Mouse (Mus musculus) neural tube, embryonic 15.5 days (tissue): ENCODE data around the gene Foxp1. TPM values are rescaled to one million over a fixed set of nuclear protein-coding genes. Genes with fewer than 3 reads are reported as not detected.

ENCODE experiments used
- ATAC-seq: fragments of 200-750 bp; cut with Nextera tagmentation; 2 replicates; pipeline ENCODE4 v1.8.0; 2017; ENCODE audit warnings: mild to moderate bottlenecking, moderate TSS enrichment, moderate library complexity; ENCODE audit not compliant: low FRiP score
- H3K27ac ChIP-seq: fragments of 300-500 bp; sonication (generic); replicated peaks from 2 replicates; pipeline ENCODE4 v1.5.1; 2015; ENCODE audit warnings: mild to moderate bottlenecking, inconsistent platforms
- H3K27me3 ChIP-seq: fragments of 300-500 bp; sonication (generic); replicated peaks from 2 replicates; pipeline ENCODE4 v1.6.1; 2015; ENCODE audit warnings: inconsistent platforms
- H3K36me3 ChIP-seq: fragments of 300-500 bp; sonication (generic); 2 replicates; pipeline ENCODE4 v1.6.1; 2015; ENCODE audit warnings: inconsistent platforms
- H3K4me1 ChIP-seq: fragments of 300-500 bp; sonication (generic); 2 replicates; pipeline ENCODE4 v1.6.1; 2015; ENCODE audit warnings: inconsistent platforms
- H3K4me2 ChIP-seq: fragments of 300-500 bp; sonication (generic); 2 replicates; pipeline ENCODE4 v1.6.1; 2015; ENCODE audit warnings: inconsistent platforms, mild to moderate bottlenecking, moderate library complexity
- H3K4me3 ChIP-seq: fragments of 300-500 bp; sonication (generic); replicated peaks from 2 replicates; pipeline ENCODE4 v1.5.1; 2015; ENCODE audit warnings: mild to moderate bottlenecking, inconsistent platforms
- H3K9ac ChIP-seq: fragments of 300-500 bp; sonication (generic); replicated peaks from 2 replicates; pipeline ENCODE4 v1.6.1; 2015; ENCODE audit warnings: mild to moderate bottlenecking, inconsistent platforms
- H3K9me3 ChIP-seq: fragments of 300-500 bp; sonication (generic); replicated peaks from 2 replicates; pipeline ENCODE4 v1.6.1; 2016; ENCODE audit warnings: inconsistent platforms
- WGBS: fragments of 180-500 bp; shearing (Covaris S2); methylation state at CpG from one replicate; pipeline ENCODE4 v1.1.7; 2015; ENCODE audit warnings: mixed read lengths; 5-methylcytosine and 5-hydroxymethylcytosine counted together
- polyA plus RNA-seq: library from polyadenylated mRNA; unstranded; fragments of >200 nt; fragmentation: Nextera tagmentation; extraction: Ambion mirVana; gene quantifications from 2 replicates; pipeline ENCODE4 v1.2.1, GENCODE M21; 2015

Foxp1 gene
- polyA plus RNA-seq, 1 experiment from 2014 or later = 51.0 TPM

- H3K4me3 ChIP-seq = no peak overlapping the region
- H3K4me1 ChIP-seq = peaks cover 25% of the 10 kb centered on the region
- no peak overlapping the region for H3K4me2 ChIP-seq
- H3K27ac ChIP-seq = no peak overlapping the region
- H3K27me3 ChIP-seq = peaks cover 4% of the 10 kb centered on the region; the same call in 1 of the 2 replicates
- no peak overlapping the region for H3K9ac ChIP-seq
- no peak for ATAC-seq
- no peaks in the 10 kb centered on the region for H3K36me3 ChIP-seq
- H3K9me3 ChIP-seq = no peaks in the 10 kb centered on the region
- 67% methylated on average over 5 of the region's 5 CpGs for WGBS
Measured at GRCm38 (mm10) chr6:99093208-99093607, 429.3 kb downstream of the Foxp1 start.

GRCm38 (mm10) chr6:99091799-99092198 is 430.7 kb downstream of the Foxp1 start:
- H3K4me3 ChIP-seq = no peak overlapping the region
- no peaks in the 10 kb centered on the region for H3K36me3 ChIP-seq
- no peaks in the 10 kb centered on the region for H3K27me3 ChIP-seq
- H3K9me3 ChIP-seq = no peaks in the 10 kb centered on the region
- no peak for ATAC-seq
- H3K4me2 ChIP-seq = no peak overlapping the region
- H3K4me1 ChIP-seq = peaks cover 23% of the 10 kb centered on the region
- no peak overlapping the region for H3K27ac ChIP-seq
- 71% methylated on average over 2 of the region's 2 CpGs for WGBS
- H3K9ac ChIP-seq = no peak overlapping the region

- Histone ChIP-seq H3K27ac (no peak overlapping the region), H3K36me3 (no peaks in the 10 kb centered on the region), H3K4me3 (no peak overlapping the region), H3K27me3 (no peaks in the 10 kb centered on the region), H3K4me2 (no peak overlapping the region), H3K9me3 (no peaks in the 10 kb centered on the region), H3K9ac (no peak overlapping the region), H3K4me1 (no peaks in the 10 kb centered on the region)
- 66% methylated on average over 7 of the region's 7 CpGs for WGBS
- ATAC-seq = no peak
Measured at GRCm38 (mm10) chr6:99087598-99087997, 434.9 kb downstream of the Foxp1 start.

DNA sequence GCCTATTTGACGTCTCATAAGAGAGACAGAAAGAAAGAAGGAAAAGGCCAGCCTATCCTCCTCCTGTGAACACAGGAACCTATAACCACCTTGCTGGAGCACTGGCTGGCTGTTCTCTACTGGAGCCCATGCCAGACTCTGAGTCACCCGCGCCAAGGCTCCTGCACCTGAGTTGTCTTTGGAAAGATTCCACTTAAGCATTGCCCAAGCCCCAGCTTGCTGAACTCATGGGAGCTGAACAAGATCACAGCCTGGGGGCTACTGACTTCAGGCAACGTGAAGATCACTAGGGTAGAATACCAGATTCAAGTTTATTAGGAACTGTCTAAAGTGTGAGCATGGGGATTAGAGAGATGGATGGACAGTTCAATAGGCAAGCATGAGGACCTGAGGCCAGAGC is 437.6 kb downstream of the Foxp1 start:
- WGBS = 85% methylated on average over 4 of the region's 4 CpGs
- no peak overlapping the region for H3K4me3 ChIP-seq
- H3K9me3 ChIP-seq = no peaks in the 10 kb centered on the region
- no peak for ATAC-seq
- H3K4me2 ChIP-seq = no peak overlapping the region
- no peak overlapping the region for H3K9ac ChIP-seq
- no peaks in the 10 kb centered on the region for H3K27me3 ChIP-seq
- H3K27ac ChIP-seq = no peak overlapping the region
- no peaks in the 10 kb centered on the region for H3K4me1 ChIP-seq
- no peaks in the 10 kb centered on the region for H3K36me3 ChIP-seq

DNA sequence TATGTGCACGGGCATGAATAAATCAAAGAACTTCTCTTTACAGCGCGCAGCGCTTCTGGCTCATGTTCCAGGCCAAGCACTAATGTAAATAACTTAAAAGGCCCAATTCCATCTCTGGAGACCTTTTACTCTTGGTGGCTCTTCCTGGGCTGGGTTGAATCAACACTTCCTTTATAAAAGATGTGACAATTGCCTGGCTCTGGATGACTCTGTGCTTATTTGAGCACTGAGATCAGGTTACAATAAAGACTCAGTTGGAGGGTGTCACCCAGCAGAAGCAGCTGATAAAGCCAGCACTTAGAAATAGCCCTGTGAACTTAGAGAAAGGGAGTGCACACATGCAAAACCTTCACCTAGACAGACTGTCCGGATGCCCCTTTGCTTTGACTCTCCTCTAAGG is 441.3 kb downstream of the Foxp1 start:
- Histone ChIP-seq H3K9me3 (no peaks in the 10 kb centered on the region), H3K27me3 (no peaks in the 10 kb centered on the region), H3K4me1 (0 out of 2 replicates have a peak, but pooled peaks cover 3% of the 10 kb centered on the region), H3K4me3 (no peak overlapping the region), H3K9ac (no peak overlapping the region), H3K27ac (no peak overlapping the region), H3K36me3 (no peaks in the 10 kb centered on the region), H3K4me2 (no peak overlapping the region)
- WGBS = 41% methylated on average over 5 of the region's 5 CpGs
- ATAC-seq = no peak

- ATAC-seq = no peak
- no peak overlapping the region for H3K9ac ChIP-seq
- 39% methylated on average over 10 of the region's 10 CpGs for WGBS
- no peaks in the 10 kb centered on the region for H3K9me3 ChIP-seq
- H3K27ac ChIP-seq = no peak overlapping the region
- no peak overlapping the region for H3K4me3 ChIP-seq
- H3K27me3 ChIP-seq = no peaks in the 10 kb centered on the region
- 0 out of 2 replicates have a peak, but pooled peaks cover 2% of the 10 kb centered on the region for H3K36me3 ChIP-seq
- 0 out of 2 replicates have a peak, but pooled peaks cover 3% of the 10 kb centered on the region for H3K4me1 ChIP-seq
- H3K4me2 ChIP-seq = no peak overlapping the region
Measured at GRCm38 (mm10) chr6:99079041-99079835, 443.3 kb downstream of the Foxp1 start.

- no peak overlapping the region for H3K27ac ChIP-seq
- 94% methylated on average over 4 of the region's 4 CpGs for WGBS
Measured at GRCm38 (mm10) chr6:99078089-99078488, 444.4 kb downstream of the Foxp1 start.

DNA sequence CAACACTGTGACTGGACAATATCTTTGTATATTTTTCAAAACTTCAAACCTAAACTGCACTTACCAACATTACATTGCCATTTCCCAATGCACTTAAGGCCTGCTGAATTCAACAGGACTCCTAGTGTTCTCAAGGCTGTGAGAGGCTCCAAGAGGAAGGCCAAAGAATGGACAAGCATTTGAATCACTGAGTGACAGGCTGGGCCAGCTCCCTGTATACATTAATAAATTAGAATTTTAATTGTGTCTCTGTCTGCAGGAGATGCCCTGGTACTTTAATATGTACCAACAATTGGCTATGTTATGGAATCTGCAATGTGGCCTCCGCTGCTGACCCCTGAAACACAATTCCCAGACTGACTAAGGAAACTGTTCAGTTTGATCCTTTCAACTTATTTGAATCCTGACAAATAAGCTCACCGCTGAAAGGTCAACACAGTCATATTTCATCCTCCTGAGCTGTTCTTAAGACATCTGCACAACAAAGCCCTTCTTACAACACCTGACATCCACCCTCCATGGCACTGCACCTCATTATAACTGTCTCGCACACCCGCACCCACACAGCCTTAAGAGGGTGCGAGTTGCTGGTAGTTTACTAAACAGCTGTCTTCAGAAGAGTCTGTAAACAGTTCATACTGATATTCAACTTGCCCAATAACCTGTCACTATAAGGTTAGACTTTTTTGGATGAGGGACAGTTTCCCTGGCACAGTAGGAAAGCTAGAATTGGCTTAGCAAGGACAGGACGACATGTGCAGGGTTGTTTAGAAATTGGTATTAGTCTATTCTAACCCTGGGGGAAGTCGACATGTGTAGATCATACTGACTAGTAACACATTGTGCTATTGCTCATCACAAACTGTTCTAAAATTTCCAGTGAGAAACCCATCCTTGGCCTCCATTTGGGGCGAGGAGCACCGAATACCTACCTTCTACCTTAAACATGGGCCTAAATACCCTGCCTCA is 448.9 kb downstream of the Foxp1 start:
- 65% methylated on average over 9 of the region's 9 CpGs for WGBS
- Histone ChIP-seq H3K27me3 (no peaks in the 10 kb centered on the region), H3K36me3 (0 out of 2 replicates have a peak, but pooled peaks cover 2% of the 10 kb centered on the region), H3K27ac (no peak overlapping the region), H3K9me3 (no peaks in the 10 kb centered on the region), H3K4me1 (no peaks in the 10 kb centered on the region), H3K4me3 (no peak overlapping the region), H3K4me2 (no peak overlapping the region), H3K9ac (no peak overlapping the region)
- ATAC-seq = no peak

More at GRCm38 (mm10) chr6:99078089-99078488, 444.4 kb downstream of the Foxp1 start:
- H3K4me1 ChIP-seq = 0 out of 2 replicates have a peak, but pooled peaks cover 3% of the 10 kb centered on the region
- no peaks in the 10 kb centered on the region for H3K9me3 ChIP-seq
- 0 out of 2 replicates have a peak, but pooled peaks cover 2% of the 10 kb centered on the region for H3K36me3 ChIP-seq
- H3K27me3 ChIP-seq = no peaks in the 10 kb centered on the region
- H3K9ac ChIP-seq = no peak overlapping the region
- no peak for ATAC-seq
- H3K4me2 ChIP-seq = no peak overlapping the region
- H3K4me3 ChIP-seq = no peak overlapping the region

- Histone ChIP-seq H3K4me3 (no peak overlapping the region), H3K9me3 (no peaks in the 10 kb centered on the region), H3K4me1 (peaks cover 8% of the 10 kb centered on the region), H3K27me3 (no peaks in the 10 kb centered on the region), H3K9ac (no peak overlapping the region), H3K27ac (no peak overlapping the region), H3K4me2 (no peak overlapping the region), H3K36me3 (0 out of 2 replicates have a peak, but pooled peaks cover 2% of the 10 kb centered on the region)
- 75% methylated on average over 5 of the region's 5 CpGs for WGBS
- no peak for ATAC-seq
Measured at GRCm38 (mm10) chr6:99070710-99071109, 451.8 kb downstream of the Foxp1 start.

DNA sequence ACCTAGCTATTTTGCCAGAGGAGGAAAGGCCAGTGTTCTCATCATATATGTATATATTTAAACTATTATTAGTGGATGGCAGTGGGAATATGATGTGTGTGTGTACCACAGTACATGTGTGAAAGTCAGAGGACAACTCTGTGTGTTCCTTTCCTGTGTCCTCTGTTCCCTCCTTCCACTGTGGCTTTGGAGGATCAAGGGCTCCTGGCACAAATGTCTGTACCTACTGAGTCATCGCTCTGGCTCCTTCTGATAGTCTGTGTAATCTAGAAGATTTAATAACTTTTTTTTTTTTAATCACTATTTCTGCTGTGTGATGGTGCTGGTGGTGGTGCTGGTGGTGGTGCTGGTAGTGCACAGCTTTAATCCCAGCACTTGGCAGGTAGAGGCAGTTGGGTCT is 452.8 kb downstream of the Foxp1 start:
- no peaks in the 10 kb centered on the region for H3K36me3 ChIP-seq
- H3K4me1 ChIP-seq = peaks cover 8% of the 10 kb centered on the region
- no peaks in the 10 kb centered on the region for H3K27me3 ChIP-seq
- H3K4me3 ChIP-seq = no peak overlapping the region
- H3K9ac ChIP-seq = no peak overlapping the region
- no peak for ATAC-seq
- no peak overlapping the region for H3K27ac ChIP-seq
- no peak overlapping the region for H3K4me2 ChIP-seq
- H3K9me3 ChIP-seq = no peaks in the 10 kb centered on the region
- 100% methylated on average over 1 of the region's 1 CpGs for WGBS

DNA sequence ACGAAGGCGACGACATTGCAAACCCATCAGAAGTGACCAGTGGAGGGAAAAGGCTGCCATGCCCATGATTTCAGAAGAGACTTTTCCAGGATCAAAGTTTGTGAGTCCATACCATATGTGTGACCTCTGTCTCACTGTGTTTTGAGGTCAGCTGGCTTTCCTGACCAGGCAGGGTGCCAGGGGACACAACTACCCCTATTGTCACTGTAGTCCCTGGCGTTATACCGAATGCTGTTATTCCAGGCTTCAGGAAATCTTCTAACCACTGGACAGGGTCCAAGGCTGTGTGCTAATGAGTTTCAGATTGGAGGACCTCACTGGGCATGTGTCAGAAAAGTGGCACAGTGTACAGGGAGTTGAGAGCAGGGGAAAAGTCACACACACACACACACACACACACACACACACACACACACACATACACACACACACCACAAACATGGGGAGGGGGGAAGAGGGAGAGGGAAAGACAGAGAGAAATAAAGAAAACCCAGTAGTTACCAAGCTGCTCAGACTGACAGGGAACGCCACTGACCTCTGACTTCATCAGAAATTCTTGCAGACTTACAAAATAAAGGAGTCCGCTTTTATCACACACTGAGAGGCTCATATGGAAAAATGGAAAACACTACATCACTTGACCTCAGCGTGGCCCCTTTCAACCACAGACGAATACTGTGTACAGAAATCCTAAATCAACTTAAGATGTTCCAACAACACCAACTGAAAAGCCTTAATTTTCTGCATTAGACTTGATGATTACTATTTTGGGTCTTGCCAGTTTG is 456.8 kb downstream of the Foxp1 start:
- Histone ChIP-seq H3K27ac (no peak overlapping the region), H3K4me1 (peaks cover 8% of the 10 kb centered on the region), H3K36me3 (no peaks in the 10 kb centered on the region), H3K9ac (no peak overlapping the region), H3K9me3 (no peaks in the 10 kb centered on the region), H3K4me2 (no peak overlapping the region), H3K4me3 (no peak overlapping the region), H3K27me3 (peaks cover 2% of the 10 kb centered on the region; the same call in 1 of the 2 replicates)
- no peak for ATAC-seq
- WGBS = 68% methylated on average over 9 of the region's 9 CpGs
